22 mouse cellular contexts compared by ENCODE assay signal in genomic region chrX:71314380-71314779, GRCm38 (mm10). TPM values are rescaled to one million over a fixed set of nuclear protein-coding genes. Genes with fewer than 3 reads are reported as not detected.
DNase-seq lines count a peak whose midpoint lies in the region; ATAC-seq lines count a peak whose summit lies in the region.
"Had no signal": no experiment of that assay in that cellular context is flagged by ENCODE, and none has a peak within 500 bp of the region (broad histone marks: within the 10 kb centered on the region; RNA-seq: fewer than 3 reads in every experiment).

No protein-coding gene starts in this region.

- DNase-seq in frontal cortex, postnatal 14 days (ENCODE audit: low spot score in 2 of 2), result no peak
- peak; percentile 9 to 17 for DNase-seq in left cerebral cortex, adult 9 months (ENCODE audit: low spot score in 2 of 2)
- DNase-seq in left cerebral cortex, postnatal 10 days (ENCODE audit: extremely low spot score in 1 of 2, low spot score in 2 of 2), result no peak
- DNase-seq in brain, adult 2 months (ENCODE audit: low read depth, low spot score), result peak; percentile 61
- DNase-seq in kidney, postnatal 25 days, result no peak
- DNase-seq: adrenal gland, adult 8-10 months; adrenal gland, postnatal 14 days; adrenal gland, postnatal 36 days; B cell, adult 2 months; cerebellum, adult 11 months; cerebellum, adult 18-20 months; cerebellum, adult 8-10 months; cerebellum, adult 9-11 months; cerebellum, postnatal 14 days; cerebellum, postnatal 36 days; embryo, embryonic 11 days had no signal

- intact Hi-C loops in left cerebral cortex, postnatal 10 days (cut with DNase I), result loop anchor here (5.0 kb wide), 1 partner anchor 732 kb away; no protein-coding TSS in a partner anchor

- ATAC-seq in frontal cortex, adult (ENCODE audit: low TSS enrichment), result peak; percentile 69
- ATAC-seq: activated CD4-positive, CD25-positive, alpha-beta regulatory T cell, adult 4 months; CD4-positive, CD25-positive, alpha-beta regulatory T cell, adult 4 months; forebrain, embryonic 14.5 days; forebrain, embryonic 16.5 days; Patski had no signal

RNA-seq across cellular contexts. Expression of gene Mtmr1, which starts 50.2 kb away (rescaled TPM):
- 10 to 100 TPM; 30.9 to 34.8 TPM for total RNA-seq in left cerebral cortex, postnatal 10 days (2021)

Comparison
In these comparisons a context has a peak if more than half of its experiments do, and no peak if none do; other contexts are left out.
1. DNase-seq: peak in left cerebral cortex, adult 9 months (2 of 2) and brain, adult 2 months (single experiment); none in frontal cortex, postnatal 14 days (0 of 2), left cerebral cortex, postnatal 10 days (0 of 2) and kidney, postnatal 25 days (0 of 2).